Mouse (Mus musculus) stomach, postnatal 0 days (tissue): ENCODE data around the gene Dpysl5. TPM values are rescaled to one million over a fixed set of nuclear protein-coding genes. Genes with fewer than 3 reads are reported as not detected.
A peak's percentile ranks its signal among the peaks of the same experiment; 100 is the strongest.
"Not testable (repeated sequence)": the region's sequence is repeated elsewhere in the genome, so short reads cannot be mapped to it uniquely, and the experiment has no call there.

Experiments
- ATAC-seq: fragments of 200-750 bp; cut with Nextera tagmentation; 2 replicates; pipeline ENCODE4 v1.8.0; 2017; ENCODE audit not compliant: low FRiP score, low TSS enrichment
- DNase-seq: peaks from one replicate; pipeline ENCODE4 v3.0.0-alpha.2; 2016; ENCODE audit warnings: low spot score
- H3K27ac ChIP-seq: fragments of 300-500 bp; sonication (generic); replicated peaks from 2 replicates; pipeline ENCODE4 v1.5.1; 2014; ENCODE audit warnings: mild to moderate bottlenecking, control low read depth
- H3K27me3 ChIP-seq: fragments of 300-500 bp; sonication (generic); 2 replicates; pipeline ENCODE4 v1.6.1; 2014; ENCODE audit warnings: low read length; ENCODE audit not compliant: control insufficient read depth, insufficient read depth
- H3K36me3 ChIP-seq: fragments of 300-500 bp; sonication (generic); 2 replicates; pipeline ENCODE4 v1.6.1; 2014; ENCODE audit warnings: low read length, mixed read lengths; ENCODE audit not compliant: control insufficient read depth, insufficient read depth
- H3K4me1 ChIP-seq: fragments of 300-500 bp; sonication (generic); replicated peaks from 2 replicates; pipeline ENCODE4 v1.6.1; 2014; ENCODE audit warnings: antibody characterized with exemption; ENCODE audit not compliant: control insufficient read depth, insufficient read depth
- H3K4me2 ChIP-seq: fragments of 300-500 bp; sonication (generic); replicated peaks from 2 replicates; pipeline ENCODE4 v1.6.1; 2014; ENCODE audit warnings: low read depth, mild to moderate bottlenecking, control low read depth, moderate library complexity
- H3K4me3 ChIP-seq: fragments of 300-500 bp; sonication (generic); 2 replicates; pipeline ENCODE4 v1.5.1; 2014; ENCODE audit warnings: low read depth, low read length, control low read depth
- H3K9ac ChIP-seq: fragments of 300-500 bp; sonication (generic); 2 replicates; pipeline ENCODE4 v1.6.1; 2014; ENCODE audit warnings: mild to moderate bottlenecking, low read length, control low read depth, mixed read lengths
- H3K9me3 ChIP-seq: fragments of 300-500 bp; sonication (generic); 2 replicates; pipeline ENCODE4 v1.6.1; 2016; ENCODE audit warnings: low read length; ENCODE audit not compliant: control insufficient read depth
- CTCF ChIP-seq: IDR thresholded peaks from 2 replicates; pipeline ENCODE4 v1.5.1; 2016; ENCODE audit warnings: antibody characterized with exemption, low read depth, mild to moderate bottlenecking, moderate library complexity
- EP300 ChIP-seq: optimal IDR thresholded peaks from 2 replicates; pipeline ENCODE3; 2016; ENCODE audit warnings: antibody characterized with exemption
- WGBS: fragments of 180-500 bp; shearing (Covaris S2); extraction: QIAGEN DNeasy Blood & Tissue Kit; methylation state at CpG from one replicate; pipeline ENCODE4 v1.1.7; 2014; 5-methylcytosine and 5-hydroxymethylcytosine counted together
- polyA plus RNA-seq: library from polyadenylated mRNA; unstranded; fragments of >200 nt; fragmentation: Nextera tagmentation; extraction: Ambion mirVana; gene quantifications from 2 replicates; pipeline ENCODE4 v1.2.1, GENCODE M21; 2015

The Dpysl5 gene
- polyA plus RNA-seq, 1 experiment from 2014 or later = 1.7 TPM

DNA sequence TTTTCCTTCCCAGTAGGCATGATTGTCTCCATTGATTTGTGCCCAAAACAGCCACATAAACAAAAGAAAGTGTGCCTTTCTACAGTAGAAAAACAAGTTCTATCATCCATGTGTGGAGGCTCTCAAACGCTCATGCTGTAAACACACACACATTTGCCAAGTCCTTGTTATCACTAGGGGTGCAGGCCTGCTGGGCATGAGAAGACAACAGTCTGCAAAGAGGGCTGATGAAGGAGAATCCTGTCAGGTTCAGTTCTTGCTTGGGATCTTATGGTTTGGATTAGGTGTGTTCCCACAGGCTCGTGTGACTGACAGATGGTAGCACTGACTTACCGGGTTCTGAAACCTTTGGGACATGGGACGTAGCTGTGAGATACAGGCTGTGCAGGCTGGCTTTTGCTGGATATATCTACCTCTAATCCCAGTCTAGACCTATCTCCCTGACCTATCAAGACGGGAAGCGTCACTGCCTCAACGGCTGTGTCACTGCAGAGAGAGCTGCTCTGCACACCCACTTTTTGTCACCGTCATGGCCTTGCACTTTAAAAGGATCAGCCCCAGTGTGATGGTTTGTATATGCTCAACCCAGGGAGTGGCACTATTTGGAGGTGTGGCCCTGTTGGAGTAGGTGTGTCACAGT is 10.9 kb upstream of the Dpysl5 start:
- DNase-seq (no peak), ATAC-seq (no peak)
- 66% methylated on average over 8 of the region's 8 CpGs for WGBS
- TF ChIP-seq EP300 = no peak
- no peak for TF ChIP-seq CTCF
- H3K9ac ChIP-seq = no peak overlapping the region
- H3K4me2 ChIP-seq = no peak overlapping the region
- no peaks in the 10 kb centered on the region for H3K36me3 ChIP-seq
- H3K4me1 ChIP-seq = no peaks in the 10 kb centered on the region
- H3K9me3 ChIP-seq = no peaks in the 10 kb centered on the region
- no peaks in the 10 kb centered on the region for H3K27me3 ChIP-seq
- no peak overlapping the region for H3K27ac ChIP-seq
- no peak overlapping the region for H3K4me3 ChIP-seq

DNA sequence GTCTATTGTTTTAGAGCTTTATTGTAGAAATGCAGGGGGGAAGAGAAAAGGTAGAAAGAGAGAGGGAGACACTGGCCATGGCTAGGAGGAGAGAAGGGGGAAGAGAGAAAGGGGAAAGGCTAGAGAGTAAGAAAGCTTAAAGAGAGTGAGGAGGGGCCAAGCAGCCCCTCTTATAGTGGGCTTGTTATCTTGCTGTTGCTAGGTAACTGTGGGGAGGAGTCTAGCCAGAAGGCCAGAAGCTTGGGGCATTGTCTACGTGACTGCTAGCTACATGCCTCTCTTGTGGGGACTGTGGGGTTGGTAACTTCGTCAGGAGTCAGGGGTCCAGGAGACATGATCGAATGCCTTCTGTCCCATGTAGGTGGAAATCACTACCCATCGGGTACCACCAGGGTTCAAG is 10.0 kb upstream of the Dpysl5 start:
- ATAC-seq, H3K36me3 ChIP-seq, H3K27me3 ChIP-seq, H3K4me2 ChIP-seq, H3K9ac ChIP-seq, H3K9me3 ChIP-seq, H3K27ac ChIP-seq, H3K4me3 ChIP-seq, DNase-seq, H3K4me1 ChIP-seq: not testable (repeated sequence)
- 42% methylated on average over 4 of the region's 4 CpGs for WGBS

DNA sequence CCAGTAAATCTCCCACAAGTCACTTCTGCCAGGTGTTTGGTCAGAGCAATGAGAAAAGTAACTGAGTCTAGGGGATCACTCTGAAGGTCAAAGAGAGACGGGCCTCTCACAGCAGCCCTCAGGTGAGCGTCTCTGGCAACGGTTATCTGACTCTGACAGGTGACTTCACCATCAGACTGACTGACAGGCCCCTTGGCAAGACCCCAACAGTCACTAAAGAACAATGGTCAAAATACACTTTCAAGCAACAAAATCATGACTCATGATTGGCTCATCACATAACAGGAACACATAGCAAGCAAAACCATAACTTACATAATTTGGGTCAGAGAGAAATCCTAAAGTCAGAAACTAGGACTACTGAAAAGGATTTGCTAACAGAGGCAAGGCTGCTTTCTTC is 9.5 kb upstream of the Dpysl5 start:
- no peak overlapping the region for H3K4me2 ChIP-seq
- H3K27me3 ChIP-seq = no peaks in the 10 kb centered on the region
- no peak for ATAC-seq
- H3K4me1 ChIP-seq = no peaks in the 10 kb centered on the region
- no peak overlapping the region for H3K27ac ChIP-seq
- no peak for DNase-seq
- WGBS = 81% methylated on average over 3 of the region's 3 CpGs
- no peak overlapping the region for H3K9ac ChIP-seq
- H3K4me3 ChIP-seq = no peak overlapping the region
- no peaks in the 10 kb centered on the region for H3K9me3 ChIP-seq
- TF ChIP-seq EP300 (no peak), CTCF (no peak)
- no peaks in the 10 kb centered on the region for H3K36me3 ChIP-seq

DNA sequence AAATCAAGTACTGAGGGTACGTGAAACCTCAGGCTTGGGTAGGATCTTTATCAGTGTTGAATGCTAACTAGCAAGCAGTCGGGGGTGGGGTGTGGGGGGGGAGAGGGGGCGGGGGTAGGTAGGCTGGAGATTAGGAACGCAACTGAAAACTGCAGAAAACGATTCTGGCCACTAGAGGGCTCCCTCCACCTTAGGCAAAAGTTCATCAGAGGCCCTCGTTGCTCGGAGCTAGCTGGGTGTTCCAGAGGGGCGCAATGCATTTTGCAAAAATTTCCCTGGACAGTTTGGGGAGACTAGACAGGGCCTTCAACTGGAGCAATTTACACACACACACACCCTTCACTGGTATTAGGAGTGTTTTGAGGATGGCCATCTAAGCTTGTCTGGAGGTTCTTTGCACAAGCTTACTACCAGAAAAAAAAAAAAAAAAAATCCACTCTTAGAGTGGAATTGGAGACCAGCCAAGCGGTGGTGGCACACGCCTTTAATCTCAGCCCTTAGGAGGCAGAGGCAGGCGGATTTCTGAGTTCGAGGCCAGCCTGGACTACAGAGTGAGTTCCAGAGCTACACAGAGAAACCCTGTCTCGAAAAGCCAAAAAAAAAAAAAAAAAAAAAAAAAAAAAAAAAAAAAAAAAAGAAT is 1.5 kb upstream of the Dpysl5 start:
- H3K27ac ChIP-seq = no peak overlapping the region
- H3K27me3 ChIP-seq = peaks cover 8% of the 10 kb centered on the region; the same call in 1 of the 2 replicates
- H3K4me2 ChIP-seq = no peak overlapping the region
- ATAC-seq (peak; percentile 4; the same call in 1 of the 2 replicates), DNase-seq (peak; percentile 81)
- H3K4me3 ChIP-seq = no peak overlapping the region
- 11% methylated on average over 12 of the region's 13 CpGs for WGBS
- 0 out of 2 replicates have a peak, but pooled peaks cover 2% of the 10 kb centered on the region for H3K4me1 ChIP-seq
- H3K9ac ChIP-seq = no peak overlapping the region
- H3K9me3 ChIP-seq = no peaks in the 10 kb centered on the region
- H3K36me3 ChIP-seq = no peaks in the 10 kb centered on the region
- TF ChIP-seq EP300 = no peak
- TF ChIP-seq CTCF = peak; percentile 81

DNA sequence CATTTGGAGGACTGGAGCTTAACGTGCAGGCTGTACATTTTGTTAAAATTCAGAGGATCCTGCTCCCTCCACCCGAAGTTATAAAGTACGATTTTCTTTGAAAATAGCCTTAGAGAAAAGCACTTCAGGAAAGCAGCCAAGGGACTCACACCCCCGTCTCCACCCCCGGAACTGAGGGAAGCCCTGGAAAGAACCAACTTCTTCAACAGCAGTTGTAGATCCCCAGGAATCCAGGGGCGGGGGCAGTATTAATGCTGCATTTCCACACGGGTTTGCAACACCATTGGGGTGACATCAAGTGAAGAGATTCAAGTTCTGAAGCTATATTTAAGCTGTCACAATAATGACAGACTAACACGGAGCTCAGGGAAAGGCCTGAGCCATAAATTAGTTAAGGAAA is 878 bp upstream of the Dpysl5 start:
- WGBS = 27% methylated on average over 8 of the region's 8 CpGs
- TF ChIP-seq EP300 (no peak), CTCF (0 out of 2 replicates have a peak, but pooled peaks have one; percentile 2)
- no peak for DNase-seq
- Histone ChIP-seq H3K36me3 (no peaks in the 10 kb centered on the region), H3K4me3 (no peak overlapping the region), H3K27me3 (peaks cover 8% of the 10 kb centered on the region; the same call in 1 of the 2 replicates), H3K4me1 (0 out of 2 replicates have a peak, but pooled peaks cover 2% of the 10 kb centered on the region), H3K4me2 (no peak overlapping the region), H3K27ac (no peak overlapping the region), H3K9ac (no peak overlapping the region), H3K9me3 (no peaks in the 10 kb centered on the region)
- no peak for ATAC-seq

DNA sequence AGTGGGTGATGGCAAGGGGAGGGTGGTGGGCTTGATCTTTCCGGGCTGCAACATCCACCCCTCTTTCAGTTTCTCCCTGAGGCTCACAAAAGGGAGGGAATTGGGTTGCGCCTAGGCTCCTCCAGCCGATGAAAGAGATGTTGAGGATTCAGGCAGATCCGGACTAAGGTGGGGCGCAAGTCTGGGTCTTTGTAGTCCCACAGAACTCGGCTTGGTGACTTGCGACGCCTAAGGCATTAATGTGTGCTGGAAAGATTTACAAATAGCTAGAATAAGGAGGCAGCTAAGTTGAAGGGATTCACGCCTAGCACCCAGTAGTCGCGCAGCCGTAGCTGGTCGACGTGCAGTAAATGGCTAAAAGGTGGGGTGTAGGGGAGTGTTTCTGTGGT is 632 bp downstream of the Dpysl5 start:
- H3K27ac ChIP-seq = no peak overlapping the region
- H3K9me3 ChIP-seq = no peaks in the 10 kb centered on the region
- peak overlapping the region; percentile 86 for H3K4me2 ChIP-seq
- 0 out of 2 replicates have a peak, but pooled peaks cover 2% of the 10 kb centered on the region for H3K4me1 ChIP-seq
- peaks cover 8% of the 10 kb centered on the region; the same call in 1 of the 2 replicates for H3K27me3 ChIP-seq
- H3K4me3 ChIP-seq = peak overlapping the region; percentile 45
- H3K36me3 ChIP-seq = no peaks in the 10 kb centered on the region
- no peak overlapping the region for H3K9ac ChIP-seq
- DNase-seq = no peak
- 1% methylated on average over 14 of the region's 14 CpGs for WGBS
- ATAC-seq = no peak
- TF ChIP-seq CTCF (no peak), EP300 (no peak)
